Mouse (Mus musculus) CH12.LX (cell line): ENCODE results near the gene Npas2. TPM values are rescaled to one million over a fixed set of nuclear protein-coding genes. Genes with fewer than 3 reads are reported as not detected.

Source experiments
- DNase-seq: peaks from one replicate; pipeline ENCODE4 v3.0.0-alpha.2; 2013; ENCODE audit errors: extremely low read depth
- H3K27ac ChIP-seq: 2 replicates; pipeline ENCODE4 v1.5.1; 2012; ENCODE audit warnings: low read depth, mild to moderate bottlenecking, control low read depth, moderate library complexity; ENCODE audit not compliant: insufficient read depth
- H3K27me3 ChIP-seq: replicated peaks from 2 replicates; pipeline ENCODE3; 2012; ENCODE audit warnings: inconsistent platforms
- H3K36me3 ChIP-seq, 2 experiments: replicated peaks in 1 of 2; 2 replicates each; pipeline versions ENCODE3 to v1.6.1; 2012; ENCODE audit warnings: inconsistent platforms in 1 of 2, low read length in 1 of 2, mild to moderate bottlenecking in 1 of 2, mixed read lengths in 1 of 2, moderate library complexity in 1 of 2; ENCODE audit not compliant: control insufficient read depth in 1 of 2, insufficient read depth in 1 of 2
- H3K4me1 ChIP-seq, 2 experiments: 2 replicates each; pipeline ENCODE4 v1.6.1; 2012; ENCODE audit warnings: inconsistent platforms in 1 of 2, moderate library complexity in 1 of 2; ENCODE audit not compliant: insufficient read depth in 2 of 2, control insufficient read depth in 1 of 2
- H3K4me2 ChIP-seq: 2 replicates; pipeline ENCODE4 v1.6.1; 2012; ENCODE audit warnings: low read depth, mild to moderate bottlenecking, control low read depth; ENCODE audit not compliant: poor library complexity, insufficient read depth, severe bottlenecking
- H3K4me3 ChIP-seq, 3 experiments: fragments of 150-350 bp in 1 of 3; sonication (generic) in 1 of 3; replicated peaks in 1 of 3; 2 replicates each; pipeline versions ENCODE3 to v1.5.1; 2011 to 2012; ENCODE audit warnings: low read depth in 2 of 3, low read length in 2 of 3, mild to moderate bottlenecking in 2 of 3, moderate library complexity in 2 of 3, control low read depth in 1 of 3, improper control_type of control experiment in 1 of 3, inconsistent platforms in 1 of 3, mixed read lengths in 1 of 3; ENCODE audit not compliant: poor library complexity in 1 of 3
- H3K79me2 ChIP-seq: replicated peaks from 2 replicates; pipeline ENCODE4 v1.6.1; 2012; ENCODE audit warnings: mild to moderate bottlenecking, moderate library complexity; ENCODE audit not compliant: control insufficient read depth, poor library complexity, insufficient read depth, severe bottlenecking; ENCODE audit errors: extremely low read depth
- H3K9ac ChIP-seq: 2 replicates; pipeline ENCODE4 v1.6.1; 2012; ENCODE audit warnings: low read depth, mild to moderate bottlenecking, control low read depth, moderate library complexity; ENCODE audit not compliant: insufficient read depth
- H3K9me3 ChIP-seq: replicated peaks from 2 replicates; pipeline ENCODE3; 2012; ENCODE audit warnings: low read length, inconsistent platforms, mixed read lengths
- BHLHE40 ChIP-seq: IDR thresholded peaks from 2 replicates; pipeline ENCODE4 v1.6.1; 2011; ENCODE audit warnings: mild to moderate bottlenecking, low read depth, low read length, improper control_type of control experiment
- CHD1 ChIP-seq: IDR thresholded peaks from 2 replicates; pipeline ENCODE4 v1.6.1; 2012; ENCODE audit warnings: low read depth, low read length, improper control_type of control experiment, inconsistent platforms
- E2F4 ChIP-seq: IDR thresholded peaks from 2 replicates; pipeline ENCODE4 v1.6.1; 2011; ENCODE audit warnings: low read depth, low read length, improper control_type of control experiment; ENCODE audit not compliant: insufficient replicate concordance
- ELF1 ChIP-seq: IDR thresholded peaks from 2 replicates; pipeline ENCODE4 v1.6.1; 2014; ENCODE audit warnings: low read depth, mild to moderate bottlenecking, inconsistent platforms, low read length, improper control_type of control experiment
- EP300 ChIP-seq: IDR thresholded peaks from 2 replicates; pipeline ENCODE4 v1.6.1; 2011; ENCODE audit warnings: low read length, improper control_type of control experiment
- ETS1 ChIP-seq: conservative IDR thresholded peaks from 2 replicates; pipeline ENCODE4 v1.6.1; 2012; ENCODE audit warnings: low read depth, mild to moderate bottlenecking, inconsistent platforms, low read length, improper control_type of control experiment, moderate library complexity
- GABPA ChIP-seq: IDR thresholded peaks from 2 replicates; pipeline ENCODE4 v1.6.1; 2012; ENCODE audit warnings: low read depth, low read length, improper control_type of control experiment, inconsistent platforms; ENCODE audit not compliant: insufficient replicate concordance
- IRF4 ChIP-seq: IDR thresholded peaks from 2 replicates; pipeline ENCODE4 v1.6.1; 2014; ENCODE audit warnings: low read depth, mild to moderate bottlenecking, inconsistent platforms, low read length, improper control_type of control experiment
- JUN ChIP-seq: IDR thresholded peaks from 2 replicates; pipeline ENCODE4 v1.6.1; 2011; ENCODE audit warnings: low read depth, mild to moderate bottlenecking, low read length, improper control_type of control experiment, moderate library complexity; ENCODE audit not compliant: insufficient read depth
- JUND ChIP-seq: conservative IDR thresholded peaks from 2 replicates; pipeline ENCODE4 v1.6.1; 2011; ENCODE audit warnings: low read depth, low read length, improper control_type of control experiment
- MAX ChIP-seq: IDR thresholded peaks from 2 replicates; pipeline ENCODE4 v1.6.1; 2011; ENCODE audit warnings: low read length, improper control_type of control experiment
- MEF2A ChIP-seq: IDR thresholded peaks from 2 replicates; pipeline ENCODE4 v1.6.1; 2014; ENCODE audit warnings: low read depth, mild to moderate bottlenecking, inconsistent platforms, low read length, improper control_type of control experiment, borderline replicate concordance
- MXI1 ChIP-seq: IDR thresholded peaks from 2 replicates; pipeline ENCODE4 v1.6.1; 2011; ENCODE audit warnings: mild to moderate bottlenecking, low read depth, low read length, improper control_type of control experiment
- NELFE ChIP-seq: IDR thresholded peaks from 2 replicates; pipeline ENCODE4 v1.6.1; 2011; ENCODE audit warnings: low read depth, low read length, improper control_type of control experiment
- POLR2AphosphoS2 ChIP-seq: IDR thresholded peaks from 2 replicates; pipeline ENCODE4 v1.6.1; 2011; ENCODE audit warnings: low read depth, low read length, improper control_type of control experiment
- RAD21 ChIP-seq: IDR thresholded peaks from 2 replicates; pipeline ENCODE4 v1.6.1; 2011; ENCODE audit warnings: low read depth, mild to moderate bottlenecking, low read length, improper control_type of control experiment, moderate library complexity
- RCOR1 ChIP-seq: conservative IDR thresholded peaks from 2 replicates; pipeline ENCODE4 v1.6.1; 2012; ENCODE audit warnings: low read depth, mild to moderate bottlenecking, inconsistent platforms, low read length, improper control_type of control experiment
- SIN3A ChIP-seq: IDR thresholded peaks from 2 replicates; pipeline ENCODE4 v1.6.1; 2012; ENCODE audit warnings: low read length, improper control_type of control experiment, inconsistent platforms
- SMC3 ChIP-seq: IDR thresholded peaks from 2 replicates; pipeline ENCODE4 v1.6.1; 2011; ENCODE audit warnings: low read depth, low read length, improper control_type of control experiment
- TBP ChIP-seq: conservative IDR thresholded peaks from 2 replicates; pipeline ENCODE4 v1.6.1; 2011; ENCODE audit warnings: low read depth, low read length, improper control_type of control experiment
- UBTF ChIP-seq: IDR thresholded peaks from 2 replicates; pipeline ENCODE4 v1.6.1; 2012; ENCODE audit warnings: low read depth, mild to moderate bottlenecking, inconsistent platforms, low read length, improper control_type of control experiment, moderate library complexity
- ZNF384 ChIP-seq: IDR thresholded peaks from 2 replicates; pipeline ENCODE4 v1.6.1; 2012; ENCODE audit warnings: low read depth, low read length, improper control_type of control experiment, inconsistent platforms
- dilution Hi-C: fragments of 300-500 bp; cut with MboI; formaldehyde crosslinking; loops from 2 replicates; pipeline ENCODE4 v1.14.3; 2020; ENCODE audit warnings: low sequenced_read_pairs; ENCODE audit not compliant: extremely low pct_unique_long_range_greater_than_20kb, extremely low pct_ligation_motif_present
- in situ Hi-C: fragments of 300-500 bp; cut with MboI; formaldehyde crosslinking; loops from 3 replicates; pipeline ENCODE4 v1.14.3; 2019; ENCODE audit warnings: low sequenced_read_pairs, low pct_ligation_motif_present, low pct_unique_long_range_greater_than_20kb, mixed read lengths
- polyA plus RNA-seq: library from polyadenylated mRNA; unstranded; fragments of >175 nt; gene quantifications from 2 replicates; pipeline ENCODE4 v1.2.1, GENCODE M21; 2012; ENCODE audit warnings: low read depth; ENCODE audit not compliant: insufficient read length
- total RNA-seq, 2 experiments: library from RNA; depleted of rRNA; stranded (reverse); fragments of 300-350 nt in 1 of 2; fragments of >200 nt in 1 of 2; gene quantifications; 2 replicates each; pipeline ENCODE4 v1.2.3; 2012 to 2014

Gene Npas2
- total and polyA plus RNA-seq, 3 experiments: 0.13 TPM; not detected in 2

GRCm38 (mm10) chr1:39298294-39298693, 104.8 kb downstream of the Npas2 start:
- Histone ChIP-seq H3K4me1 (peaks cover 14 to 48% of the 10 kb centered on the region in 2 experiments), H3K4me2 (peak overlapping the region; percentile 69), H3K79me2 (peaks cover 6% of the 10 kb centered on the region; the same call in 1 of the 2 replicates), H3K27ac (peak overlapping the region; percentile 45; the same call in 1 of the 2 replicates), H3K9me3 (no peaks in the 10 kb centered on the region), H3K27me3 (no peaks in the 10 kb centered on the region), H3K4me3 (peak overlapping the region; percentile 28 to 60 (median 58)), H3K9ac (peak overlapping the region; percentile 69), H3K36me3 (peaks cover 0 to 9% of the 10 kb centered on the region in 2 experiments)
- dilution Hi-C loops: no loop called here
- peak; percentile 65 for DNase-seq
- in situ Hi-C loops: no loop called here
- TF ChIP-seq POLR2AphosphoS2 (no peak), UBTF (no peak), RCOR1 (no peak), SMC3 (no peak), MAX (no peak; the same call in 1 of the 2 replicates), JUND (no peak), IRF4 (peak; percentile 68), BHLHE40 (no peak), MEF2A (no peak), NELFE (no peak), RAD21 (no peak), JUN (no peak), EP300 (peak; percentile 57), ETS1 (no peak), SIN3A (peak; percentile 41; the same call in 1 of the 2 replicates), CHD1 (no peak), ZNF384 (no peak)

DNA sequence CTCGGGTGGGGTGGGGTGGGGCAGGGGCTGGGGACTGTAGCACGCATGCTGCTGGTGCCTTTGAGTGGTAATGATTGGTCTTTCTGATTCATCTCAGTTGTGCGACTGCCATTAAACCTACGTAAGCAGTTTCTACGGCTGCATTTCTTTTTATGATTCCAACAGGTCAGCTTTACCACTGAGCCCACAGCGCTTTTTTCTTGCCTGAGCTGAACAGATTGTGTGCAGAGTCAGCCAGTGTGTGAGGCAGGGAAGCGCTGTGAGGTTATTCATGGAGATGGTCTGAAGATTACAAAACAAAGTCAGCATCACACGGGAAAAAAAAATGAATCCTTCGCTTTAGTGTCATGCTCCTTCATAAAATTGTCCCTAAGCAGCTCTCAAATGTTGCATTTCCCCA, 106.7 kb downstream of the Npas2 start:
- no peak overlapping the region for H3K4me3 ChIP-seq
- TF ChIP-seq E2F4 (no peak), NELFE (no peak), TBP (no peak), MXI1 (no peak), ELF1 (no peak), GABPA (no peak), SIN3A (no peak), MAX (no peak), SMC3 (no peak)
- in situ Hi-C loops (no loop called here), dilution Hi-C loops (no loop called here)
- H3K9ac ChIP-seq: no peak overlapping the region
- no peaks in the 10 kb centered on the region for H3K9me3 ChIP-seq
- DNase-seq: no peak
- H3K4me1 ChIP-seq: peaks cover 13 to 36% of the 10 kb centered on the region in 2 experiments
- H3K27me3 ChIP-seq: no peaks in the 10 kb centered on the region
- H3K27ac ChIP-seq: no peak overlapping the region
- peaks cover 3% of the 10 kb centered on the region; the same call in 1 of the 2 replicates for H3K79me2 ChIP-seq
- no peak overlapping the region for H3K4me2 ChIP-seq
- peaks cover 0 to 3% of the 10 kb centered on the region in 2 experiments for H3K36me3 ChIP-seq
